ENCODE assay signal across 8 mouse cellular contexts in genomic region chr15:79377681-79378080, GRCm38 (mm10). TPM values are rescaled to one million over a fixed set of nuclear protein-coding genes. Genes with fewer than 3 reads are reported as not detected.
DNase-seq lines count a peak whose midpoint lies in the region; TF ChIP-seq lines count a peak whose summit lies in the region.

No protein-coding gene starts in this region.

- H3K36me3 ChIP-seq in heart, adult 2 months (ENCODE audit: control insufficient read depth, insufficient read depth, low read length): peaks cover 3% of the 10 kb centered on the region; the same call in 1 of the 2 replicates
- H3K36me3 ChIP-seq in thymus, adult 2 months (ENCODE audit: control insufficient read depth, insufficient read depth, low read length): peaks cover 7% of the 10 kb centered on the region

- peak; percentile 42 for DNase-seq in cerebellum, adult 9-11 months
- DNase-seq in cerebellum, postnatal 25 days: no peak
- peak; percentile 71 for DNase-seq in Muller cell, postnatal 12 days (ENCODE audit: inconsistent ontology term)
- peak; percentile 82 to 91 for DNase-seq in heart, adult 2 months
- DNase-seq in layer of hippocampus, adult 8-10 months (ENCODE audit: low spot score in 2 of 2): peak; percentile 62 to 69
- DNase-seq in testis, postnatal 10 days (ENCODE audit: low spot score): peak; percentile 61
- DNase-seq in spleen, postnatal 10 days (ENCODE audit: low spot score in 2 of 2): no peak
- no peak for DNase-seq in thymus, adult 2 months

- TF ChIP-seq EP300 in heart, adult 2 months (IDR thresholded peaks at IDR 0.05; ENCODE audit: insufficient read depth, low read depth, low read length): peak; percentile 97

- H3K4me3 ChIP-seq in heart, adult 2 months: no peak overlapping the region; the same call in 1 of the 2 replicates
- H3K4me3 ChIP-seq in thymus, adult 2 months (ENCODE audit: control insufficient read depth, insufficient read depth, low read length): no peak overlapping the region

- no peaks in the 10 kb centered on the region for H3K27me3 ChIP-seq in heart, adult 2 months (ENCODE audit: control insufficient read depth, insufficient read depth, low read length)
- no peaks in the 10 kb centered on the region for H3K27me3 ChIP-seq in thymus, adult 2 months (ENCODE audit: control insufficient read depth, insufficient read depth, low read length)

- TF ChIP-seq POLR2A in heart, adult 2 months (IDR thresholded peaks at IDR 0.05; ENCODE audit: insufficient read depth, low read depth, low read length): 0 out of 2 replicates have a peak, but pooled peaks have one; percentile 53
- no peak for TF ChIP-seq POLR2A in thymus, adult 2 months (IDR thresholded peaks at IDR 0.05; ENCODE audit: control insufficient read depth, extremely low read depth, insufficient read depth, low read length, poor library complexity)

- WGBS in heart, adult 2 months: 11% methylated on average over 6 of the region's 6 CpGs
- 89% methylated on average over 6 of the region's 6 CpGs for whole genome bisulfite sequencing in thymus, adult 2 months

- peak; percentile 79 for TF ChIP-seq CTCF in heart, adult 2 months (IDR thresholded peaks at IDR 0.05)
- no peak for TF ChIP-seq CTCF in thymus, adult 2 months (IDR thresholded peaks at IDR 0.05; ENCODE audit: borderline replicate concordance, control insufficient read depth, extremely low read depth, insufficient read depth, low read length, poor library complexity)

- intact Hi-C loops in heart, adult 2 months (cut with DNase I): loop anchor here (1.0 to 5.0 kb wide), 2 partner anchors 55 to 90 kb away; no protein-coding TSS in a partner anchor

- H3K79me2 ChIP-seq in heart, adult 2 months (replicated peaks; ENCODE audit: control insufficient read depth, insufficient read depth, low read length): peaks cover 4% of the 10 kb centered on the region

- peaks cover 38% of the 10 kb centered on the region for H3K4me1 ChIP-seq in heart, adult 2 months (ENCODE audit: control insufficient read depth, insufficient read depth, low read length)
- peaks cover 58% of the 10 kb centered on the region for H3K4me1 ChIP-seq in thymus, adult 2 months (replicated peaks; ENCODE audit: control insufficient read depth, insufficient read depth, low read length)

- peak overlapping the region; percentile 88 for H3K27ac ChIP-seq in heart, adult 2 months
- H3K27ac ChIP-seq in thymus, adult 2 months (ENCODE audit: control insufficient read depth, insufficient read depth, low read length): no peak overlapping the region

- peak overlapping the region; percentile 51 for H3K9ac ChIP-seq in heart, adult 2 months (ENCODE audit: low read depth, low read length)

RNA-seq across cellular contexts. Expression of gene Tmem184b, which starts 25.7 kb away (rescaled TPM):
- 10 to 100 TPM; 38.7 to 42.9 TPM for total RNA-seq in heart, adult 2 months (2021)
- 83.1 and 84.2 TPM in 2 replicates for polyA plus RNA-seq in heart, adult 2 months (2012; rRNA removed)
- total RNA-seq in layer of hippocampus, adult 8-10 months (2022): 10 to 100 TPM; 52.5 to 66.5 (median 57.2) TPM
- 225 and 303 TPM in 2 replicates for polyA plus RNA-seq in thymus, adult 2 months (2012; rRNA removed)

RNA-seq across cellular contexts. Expression of gene Maff, which starts 31.3 kb away (rescaled TPM):
- total RNA-seq in heart, adult 2 months (2021): 10 to 100 TPM in 1 of 2 experiments, 1 to 10 TPM in 1; 9.3 to 13.7 TPM
- polyA plus RNA-seq in heart, adult 2 months (2012; rRNA removed): 3.4 and 4.3 TPM in 2 replicates
- total RNA-seq in layer of hippocampus, adult 8-10 months (2022): 1 to 10 TPM; 1.2 to 3.7 (median 2.3) TPM
- polyA plus RNA-seq in thymus, adult 2 months (2012; rRNA removed): 7.4 and 8.1 TPM in 2 replicates

RNA-seq across cellular contexts. Expression of gene Pla2g6, which starts 49.5 kb away (rescaled TPM):
- 10 to 100 TPM; 10.7 to 11.0 TPM for total RNA-seq in heart, adult 2 months (2021)
- polyA plus RNA-seq in heart, adult 2 months (2012; rRNA removed): 11.7 and 14.0 TPM in 2 replicates
- total RNA-seq in layer of hippocampus, adult 8-10 months (2022): 10 to 100 TPM; 21.0 to 24.8 (median 23.8) TPM
- 65.2 and 71.4 TPM in 2 replicates for polyA plus RNA-seq in thymus, adult 2 months (2012; rRNA removed)

Comparison
In these comparisons a context has a peak if more than half of its experiments do, and no peak if none do; other contexts are left out.
1. DNase-seq: peak in cerebellum, adult 9-11 months (single experiment), Muller cell, postnatal 12 days (single experiment), heart, adult 2 months (2 of 2), layer of hippocampus, adult 8-10 months (2 of 2) and testis, postnatal 10 days (single experiment); none in cerebellum, postnatal 25 days (0 of 2), spleen, postnatal 10 days (0 of 2) and thymus, adult 2 months (single experiment).